In the genomic region with DNA sequence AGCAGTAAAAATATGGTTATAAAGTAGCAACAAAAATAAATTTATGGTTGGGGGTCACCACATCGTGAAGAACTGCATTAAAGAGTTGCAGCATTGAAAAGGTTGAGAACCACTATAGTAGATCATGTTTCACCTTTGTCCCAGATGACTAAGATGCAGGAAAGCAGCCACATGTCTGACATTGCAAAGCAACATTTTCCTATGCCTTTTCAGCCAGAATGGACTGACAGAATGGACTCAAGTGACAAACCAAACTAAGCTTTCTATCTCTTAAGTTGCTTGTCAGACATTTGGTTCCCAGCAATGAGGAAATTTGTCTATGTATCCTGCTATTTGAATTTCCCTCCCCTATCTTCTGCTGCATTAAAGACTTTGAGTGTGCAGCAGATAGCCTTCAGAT, we compare ENCODE assay signal across 22 mouse cellular contexts. TPM values are rescaled to one million over a fixed set of nuclear protein-coding genes. Genes with fewer than 3 reads are reported as not detected.
"Had no signal": no experiment of that assay in that cellular context is flagged by ENCODE, and none has a peak within 500 bp of the region (broad histone marks: within the 10 kb centered on the region; RNA-seq: fewer than 3 reads in every experiment).

No protein-coding gene starts in this region.

- H3K27me3 ChIP-seq: megakaryocyte, embryonic 14.5 days; midbrain, embryonic 13.5 days; midbrain, embryonic 15.5 days; neural tube, embryonic 13.5 days; neural tube, embryonic 15.5 days; stomach, embryonic 15.5 days had no signal

- H3K9me3 ChIP-seq: megakaryocyte, embryonic 14.5 days; midbrain, embryonic 13.5 days; midbrain, embryonic 15.5 days; neural tube, embryonic 13.5 days; neural tube, embryonic 15.5 days; stomach, embryonic 15.5 days had no signal

- H3K4me1 ChIP-seq: midbrain, embryonic 13.5 days; midbrain, embryonic 15.5 days; neural tube, embryonic 13.5 days; neural tube, embryonic 15.5 days; stomach, embryonic 15.5 days had no signal

- H3K4me3 ChIP-seq: megakaryocyte, embryonic 14.5 days; midbrain, embryonic 13.5 days; midbrain, embryonic 15.5 days; neural tube, embryonic 13.5 days; neural tube, embryonic 15.5 days; stomach, embryonic 15.5 days had no signal

- DNase-seq: lung, adult 18-20 months; lung, embryonic 14.5 days; lung, postnatal 10 days; lung, postnatal 4 days; retina, postnatal 1 day; right cerebral cortex, adult 18-20 months; right cerebral cortex, postnatal 25 days; right cerebral cortex, postnatal 4 days; thymus, adult 2 months; thymus, postnatal 25 days had no signal

- H3K9ac ChIP-seq: liver, embryonic 14.5 days; lung, embryonic 14.5 days; midbrain, embryonic 13.5 days; midbrain, embryonic 15.5 days; neural tube, embryonic 13.5 days; neural tube, embryonic 15.5 days; stomach, embryonic 15.5 days had no signal

- H3K27ac ChIP-seq: liver, embryonic 14.5 days; midbrain, embryonic 13.5 days; midbrain, embryonic 15.5 days; neural tube, embryonic 13.5 days; neural tube, embryonic 15.5 days; stomach, embryonic 15.5 days; stomach, postnatal 0 days had no signal

- ATAC-seq: midbrain, embryonic 13.5 days; midbrain, embryonic 15.5 days had no signal

- H3K4me2 ChIP-seq: lung, embryonic 14.5 days; midbrain, embryonic 11.5 days; midbrain, embryonic 13.5 days; midbrain, embryonic 15.5 days; neural tube, embryonic 13.5 days; neural tube, embryonic 15.5 days; stomach, embryonic 15.5 days had no signal

- H3K36me3 ChIP-seq: midbrain, embryonic 13.5 days; midbrain, embryonic 15.5 days; neural tube, embryonic 13.5 days; neural tube, embryonic 15.5 days; stomach, embryonic 15.5 days had no signal

RNA-seq across cellular contexts. Expression of gene Cd200r3, which starts 51.6 kb away (rescaled TPM):
- total RNA-seq: midbrain, postnatal 0 days had no signal
- polyA plus RNA-seq: midbrain, embryonic 11.5 days; midbrain, embryonic 13.5 days; midbrain, embryonic 15.5 days; midbrain, postnatal 0 days; neural tube, embryonic 11.5 days; neural tube, embryonic 13.5 days; small intestine, adult 2 months had no signal
